Mouse (Mus musculus): ENCODE results near the gene Lyrm9. TPM values are rescaled to one million over a fixed set of nuclear protein-coding genes. Genes with fewer than 3 reads are reported as not detected.

Lyrm9 gene
- total RNA-seq (2014; fragmentation: Nextera tagmentation) (13.9 and 15.4 TPM in 2 replicates), total RNA-seq (2017) (38.5 and 91.6 TPM in 2 replicates)

DNA sequence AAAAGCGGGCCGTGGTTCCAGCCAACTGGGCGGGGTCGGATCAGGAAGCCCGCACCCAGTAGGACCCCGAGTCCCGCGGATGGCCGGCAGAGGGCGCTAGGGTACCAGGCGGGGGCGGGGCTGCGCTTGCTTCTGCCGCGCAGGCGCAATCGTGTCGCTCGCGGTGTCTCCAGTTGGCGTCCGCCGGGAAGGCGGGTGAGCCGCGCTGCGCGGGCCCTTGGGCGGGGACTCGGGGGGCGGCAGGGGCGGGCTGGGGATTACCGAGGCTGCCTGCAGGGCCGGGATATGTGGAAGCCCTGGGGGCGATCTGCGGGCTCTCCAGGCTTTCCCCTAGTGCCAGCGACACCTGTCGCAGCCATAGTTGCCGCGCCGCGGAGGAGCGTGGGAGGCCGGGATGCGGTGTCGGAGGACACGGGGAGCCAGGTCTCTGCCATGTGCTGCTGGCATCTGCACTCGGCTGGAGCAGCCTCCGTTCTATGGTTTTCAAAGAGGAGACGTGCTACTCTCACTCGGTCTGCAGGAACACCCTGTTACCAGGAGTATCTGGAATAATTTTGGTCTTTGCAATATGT is at the start of gene Lyrm9:
Gene Lyrm9, plus strand, starts transcription at position 143 of the 572 bp plus-strand sequence.
- peak; percentile 73 for ATAC-seq (replicated peaks; ENCODE audit: low FRiP score, low TSS enrichment, poor library complexity, severe bottlenecking)

DNA sequence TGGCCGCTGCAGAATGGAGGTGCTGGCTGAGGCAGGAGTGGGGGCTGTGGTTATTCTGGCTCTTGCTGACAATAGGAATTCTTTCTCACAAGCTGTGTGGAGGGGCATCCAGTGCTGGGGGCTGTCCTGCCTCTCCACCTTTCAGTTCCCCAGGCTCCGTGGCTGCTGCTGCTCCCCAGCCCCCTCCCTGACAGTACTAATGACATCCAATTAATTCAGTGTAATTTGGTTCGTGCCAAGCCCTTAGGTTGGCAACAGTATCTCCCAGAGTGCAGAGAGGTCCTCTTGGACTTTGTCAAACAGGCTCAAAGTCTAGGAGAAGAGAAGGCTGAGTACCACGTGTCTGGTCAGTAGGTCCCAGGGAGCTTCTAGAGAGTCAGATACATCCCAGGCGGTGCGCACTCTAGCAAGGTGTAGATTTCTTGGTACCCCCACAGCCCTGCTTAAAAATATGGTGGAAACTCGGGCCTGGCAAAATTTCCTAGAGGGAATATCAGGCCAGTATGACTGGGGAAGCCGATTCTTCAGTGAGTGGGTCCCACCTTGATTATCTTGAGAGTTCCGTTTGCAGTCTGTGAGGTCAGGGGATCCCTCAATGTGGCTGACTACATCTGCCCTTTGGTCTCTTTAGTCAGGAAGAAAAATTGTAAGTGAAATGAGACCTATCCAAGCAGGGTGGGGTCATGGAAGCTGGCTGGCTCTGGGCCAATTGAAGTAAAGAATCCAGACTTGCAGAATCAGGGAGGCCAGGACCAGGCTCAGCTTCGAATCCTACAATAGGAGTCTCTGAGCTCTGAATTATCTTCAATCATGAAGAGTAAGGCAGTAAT is 48.3 kb upstream of the Lyrm9 start:
- no peak for ATAC-seq (replicated peaks; ENCODE audit: low FRiP score, low TSS enrichment, poor library complexity, severe bottlenecking)

DNA sequence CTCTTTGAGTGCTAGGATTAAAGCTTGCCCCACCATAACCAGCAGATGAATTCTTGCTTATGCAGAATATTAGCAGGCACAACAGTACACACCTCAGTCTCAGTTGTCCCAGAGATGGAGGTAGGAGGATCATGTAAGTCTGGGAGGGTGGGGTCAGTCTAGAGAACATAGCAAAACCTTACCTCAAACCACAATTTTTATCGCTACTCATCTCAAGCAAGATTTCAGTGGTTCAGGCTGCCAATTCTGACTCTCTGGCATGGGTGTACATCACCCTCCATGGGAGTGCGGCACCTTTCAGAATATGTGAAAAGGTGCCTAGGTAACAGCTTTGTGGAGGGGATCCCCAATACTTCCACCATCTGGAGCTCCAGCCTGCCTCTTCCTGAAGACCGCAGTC is 46.4 kb upstream of the Lyrm9 start:
- ATAC-seq (replicated peaks; ENCODE audit: low FRiP score, low TSS enrichment, poor library complexity, severe bottlenecking) = no peak

DNA sequence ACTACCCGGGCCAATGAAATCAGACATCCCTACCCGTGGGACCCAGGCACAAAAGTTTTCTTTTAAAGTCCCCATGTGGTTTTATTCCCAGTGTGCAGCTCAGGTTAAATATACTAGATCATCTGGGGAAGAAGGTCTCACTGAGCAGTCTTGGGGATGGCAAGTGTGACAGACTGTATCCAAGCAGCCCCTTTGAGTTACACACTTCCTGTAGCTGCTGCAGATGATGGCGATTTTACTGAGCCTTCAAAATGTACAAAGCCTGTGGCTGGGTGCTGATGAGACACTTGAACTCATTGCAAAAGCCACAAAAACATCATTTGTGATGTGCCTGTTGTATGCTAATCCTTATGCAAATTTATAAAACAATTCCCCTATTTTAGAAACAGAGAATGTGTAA is 45.8 kb upstream of the Lyrm9 start:
- ATAC-seq (replicated peaks; ENCODE audit: low FRiP score, low TSS enrichment, poor library complexity, severe bottlenecking) = no peak

DNA sequence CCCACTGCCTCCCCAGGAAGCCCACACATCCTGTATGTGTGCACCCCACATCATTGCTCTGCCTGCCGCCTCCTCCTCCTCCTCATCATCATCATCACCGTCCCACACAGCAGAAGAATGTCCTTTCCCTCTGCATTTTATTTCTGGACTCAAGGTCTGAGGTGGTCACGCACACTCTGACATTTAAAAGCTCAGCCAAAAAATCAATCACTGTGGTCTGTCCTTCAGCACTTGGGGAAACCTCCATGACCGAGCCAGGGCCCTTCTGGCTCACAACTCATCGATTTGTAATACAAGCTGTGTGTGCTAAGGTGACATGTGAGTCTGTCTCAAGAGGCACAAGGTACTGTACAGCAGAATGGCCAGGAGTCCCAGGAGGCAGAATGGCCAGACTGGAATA is 44.1 kb upstream of the Lyrm9 start:
- no peak for ATAC-seq (replicated peaks; ENCODE audit: low FRiP score, low TSS enrichment, poor library complexity, severe bottlenecking)

DNA sequence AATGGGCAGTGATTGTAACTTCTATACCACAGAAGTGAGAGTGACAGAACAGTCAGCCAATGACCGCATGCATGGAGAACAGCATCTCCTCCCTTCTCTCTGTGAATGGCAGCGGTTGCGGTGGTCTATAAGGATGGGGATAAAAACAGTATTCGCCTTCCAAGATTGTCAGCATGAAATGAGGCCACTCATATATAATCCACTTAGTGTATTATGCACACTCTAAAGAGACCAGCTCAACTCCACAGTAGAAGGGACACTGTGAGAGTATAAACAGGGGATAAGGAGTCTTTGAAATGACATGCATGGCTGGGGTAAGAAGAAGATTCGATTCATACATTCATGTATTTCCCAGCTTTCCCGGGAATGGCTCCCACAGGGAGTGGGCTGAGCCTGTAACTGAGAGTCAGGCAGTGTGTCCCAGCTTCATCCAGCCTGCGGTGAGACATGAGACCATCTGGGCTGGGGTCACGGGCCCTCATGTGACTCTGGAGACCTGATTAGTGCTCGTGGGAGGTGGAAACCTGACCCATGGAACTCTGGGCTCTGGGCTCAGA is 43.5 kb upstream of the Lyrm9 start:
- ATAC-seq (replicated peaks; ENCODE audit: low FRiP score, low TSS enrichment, poor library complexity, severe bottlenecking) = no peak

DNA sequence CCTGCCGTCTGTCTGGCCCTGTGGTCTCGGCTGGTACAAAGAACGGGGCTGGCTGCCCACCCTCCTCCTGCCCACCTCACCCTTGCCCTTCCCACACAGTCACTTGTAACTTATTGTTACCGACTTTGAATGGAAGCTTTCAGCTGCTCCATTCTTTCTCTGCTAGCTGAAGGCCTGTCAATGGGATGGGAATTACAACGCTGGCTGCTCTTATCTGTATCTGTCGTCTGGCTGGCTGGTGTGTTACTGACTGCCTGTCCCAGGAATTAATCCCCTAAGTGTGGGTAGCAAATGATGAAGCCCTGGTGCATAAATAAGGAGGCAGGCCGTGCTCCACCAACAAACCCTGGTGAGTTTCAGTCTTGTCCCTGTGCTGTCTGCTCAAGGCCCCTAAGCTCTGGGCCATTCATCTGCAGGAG is 40.4 kb upstream of the Lyrm9 start:
- no peak for ATAC-seq (replicated peaks; ENCODE audit: low FRiP score, low TSS enrichment, poor library complexity, severe bottlenecking)

DNA sequence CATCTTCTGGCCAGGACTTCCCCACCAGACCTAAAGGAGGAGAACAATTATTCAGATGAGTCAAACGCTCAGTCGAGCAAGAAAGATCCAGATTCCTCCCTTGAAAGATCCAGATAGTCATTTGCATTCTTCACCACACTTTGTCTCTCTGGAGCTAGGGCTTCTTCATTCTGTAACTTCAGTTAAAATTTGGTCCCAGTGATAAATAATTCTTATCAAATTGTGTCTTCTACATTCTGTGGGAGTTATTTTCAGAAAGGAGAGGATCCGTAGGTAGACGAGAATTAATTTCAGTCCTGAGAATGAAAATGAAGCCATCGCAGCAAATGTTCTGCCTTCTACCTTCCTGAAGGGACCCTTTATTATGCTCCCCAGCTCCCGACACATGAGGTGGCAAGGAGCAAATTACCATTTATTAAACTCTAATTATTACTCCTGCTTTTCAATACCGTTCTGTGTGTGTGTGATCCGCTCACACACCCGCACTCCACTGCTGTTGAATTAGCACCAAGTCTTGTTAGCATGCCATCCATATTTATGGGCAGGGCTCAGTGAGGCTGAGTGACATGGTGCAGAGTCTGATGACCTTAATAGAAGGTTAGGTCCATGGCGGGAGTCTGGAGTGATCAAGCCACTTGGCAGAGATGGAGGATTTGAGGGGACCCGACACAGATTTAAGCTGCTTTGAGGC is 36.9 kb upstream of the Lyrm9 start:
- ATAC-seq (replicated peaks; ENCODE audit: low FRiP score, low TSS enrichment, poor library complexity, severe bottlenecking) = no peak; the same call in 1 of the 2 replicates

DNA sequence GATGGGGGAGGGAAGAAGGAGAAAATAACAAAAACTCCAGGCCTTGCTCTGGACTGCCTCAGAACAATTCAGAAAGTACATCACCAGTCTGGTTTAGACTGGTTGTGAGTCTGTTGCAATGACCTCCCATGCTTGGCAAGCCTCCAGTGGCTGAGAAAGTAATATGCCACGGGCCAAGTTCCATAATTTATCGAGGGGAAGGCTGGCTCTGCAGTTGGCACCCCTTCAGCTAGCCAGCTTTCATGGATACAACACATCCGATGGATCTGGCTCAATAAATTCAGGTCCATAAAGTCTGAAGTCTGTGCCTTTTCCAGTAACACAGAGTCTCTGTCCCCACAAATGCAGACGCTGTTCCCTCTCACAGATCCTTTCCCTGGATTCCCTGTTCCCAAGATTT is 34.8 kb upstream of the Lyrm9 start:
- ATAC-seq (replicated peaks; ENCODE audit: low FRiP score, low TSS enrichment, poor library complexity, severe bottlenecking) = 0 out of 2 replicates have a peak, but pooled peaks have one; percentile 46

DNA sequence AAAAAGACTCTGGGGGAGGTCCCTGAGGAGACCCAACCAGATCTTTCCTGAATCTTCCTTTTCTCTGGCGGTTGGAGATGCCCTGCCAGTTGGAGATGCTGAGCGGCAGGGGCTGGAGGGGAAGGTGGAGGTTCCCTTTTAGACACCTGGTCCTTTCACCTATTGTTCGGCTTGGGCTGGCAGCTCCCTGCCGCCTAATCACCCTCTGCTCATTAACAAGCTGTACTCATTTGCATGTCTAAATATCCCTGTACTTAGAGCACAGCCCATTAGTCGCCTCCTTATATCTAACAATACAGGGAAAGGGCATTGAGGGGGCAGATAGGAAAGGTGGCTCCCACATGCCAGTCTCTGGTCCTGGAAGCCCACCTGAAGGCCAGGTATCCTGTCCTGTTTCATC is 34.3 kb upstream of the Lyrm9 start:
- no peak; the same call in 1 of the 2 replicates for ATAC-seq (replicated peaks; ENCODE audit: low FRiP score, low TSS enrichment, poor library complexity, severe bottlenecking)

DNA sequence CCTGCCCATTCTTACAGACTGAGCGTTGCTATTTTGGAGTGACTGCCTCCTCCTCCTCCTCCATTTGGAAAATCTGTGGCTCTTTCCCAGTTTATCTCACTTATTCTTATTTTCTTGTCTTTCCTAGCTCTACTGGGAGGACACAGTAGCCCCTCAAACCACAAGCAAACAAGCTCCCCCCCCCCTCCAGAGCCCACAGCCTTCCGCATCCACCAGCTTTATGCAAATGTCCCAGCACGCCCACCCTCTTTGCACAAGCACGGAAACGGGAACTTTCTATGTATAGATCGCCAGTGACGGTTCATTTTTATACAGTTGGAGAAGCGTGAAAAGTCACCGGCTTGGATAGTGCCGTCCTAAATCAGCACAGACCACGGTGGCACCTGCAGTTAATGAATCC is 33.9 kb upstream of the Lyrm9 start:
- ATAC-seq (replicated peaks; ENCODE audit: low FRiP score, low TSS enrichment, poor library complexity, severe bottlenecking) = 0 out of 2 replicates have a peak, but pooled peaks have one; percentile 24

DNA sequence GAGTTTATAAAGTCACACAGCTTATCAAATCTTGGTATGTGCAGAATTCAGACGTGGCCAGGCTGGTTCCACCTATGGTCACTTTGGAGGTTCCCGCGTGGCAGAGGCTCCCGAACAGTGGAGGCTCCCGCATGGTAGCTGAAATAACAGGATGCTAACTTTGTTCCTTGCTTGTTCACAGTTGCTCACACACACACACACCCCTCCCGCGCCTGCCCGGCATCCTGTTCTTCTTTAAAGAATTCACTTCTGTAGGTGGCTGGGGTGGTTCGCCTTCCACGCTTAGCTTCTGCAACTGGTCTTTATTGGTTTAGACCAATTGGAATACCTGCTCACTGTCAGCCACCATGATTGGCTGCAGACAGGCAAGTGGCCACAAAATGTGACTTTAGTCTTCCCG is 33.3 kb upstream of the Lyrm9 start:
- no peak for ATAC-seq (replicated peaks; ENCODE audit: low FRiP score, low TSS enrichment, poor library complexity, severe bottlenecking)

DNA sequence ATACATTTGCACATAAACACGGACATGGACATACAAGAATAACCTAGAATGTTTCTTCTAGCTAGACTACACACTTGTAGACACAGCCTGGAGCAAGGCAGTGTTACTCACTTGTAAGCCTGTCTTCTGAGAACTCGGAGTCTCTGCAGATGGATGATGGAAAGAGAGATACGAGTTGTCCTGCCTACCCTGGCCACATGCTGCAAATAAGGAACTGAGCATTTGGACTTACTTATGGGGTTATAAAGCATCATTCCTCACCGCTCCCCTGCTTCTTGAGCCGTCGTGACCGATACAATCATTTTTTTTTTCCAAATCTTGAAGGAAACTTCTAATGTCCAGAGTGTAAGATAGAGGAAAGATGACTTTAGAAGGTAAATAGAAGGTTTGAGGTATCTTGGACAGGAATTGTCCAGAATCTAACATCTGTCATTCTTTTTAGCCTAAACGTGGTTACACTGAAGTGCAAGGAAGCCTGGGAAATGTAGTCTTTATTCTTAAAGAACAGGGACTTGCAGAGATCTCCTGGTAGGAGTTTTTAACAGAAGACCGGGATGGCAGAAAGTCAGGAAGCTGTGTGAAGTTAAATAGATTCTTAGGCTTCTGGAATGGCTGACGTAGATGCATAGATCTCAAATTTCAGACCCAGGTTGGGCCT is 30.2 kb upstream of the Lyrm9 start:
- no peak for ATAC-seq (replicated peaks; ENCODE audit: low FRiP score, low TSS enrichment, poor library complexity, severe bottlenecking)

DNA sequence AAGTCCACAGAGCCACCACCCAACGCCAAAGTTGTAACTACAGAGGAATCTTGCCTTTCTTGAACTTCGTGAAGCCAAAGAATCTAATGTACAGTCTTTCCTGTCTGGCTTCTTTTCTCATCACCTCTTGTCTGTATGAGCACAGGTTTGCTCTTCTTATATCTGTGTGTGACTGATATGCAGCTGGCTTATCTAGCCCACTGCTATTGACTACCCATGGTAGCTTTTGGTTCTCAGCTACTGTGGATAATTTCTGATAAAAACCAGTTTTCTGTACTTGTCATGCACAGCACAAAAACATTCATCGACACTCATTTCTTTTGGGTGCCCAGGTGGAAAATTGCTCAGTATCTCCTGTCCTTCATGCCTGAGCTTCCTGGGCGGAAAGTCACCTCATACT is 25.3 kb upstream of the Lyrm9 start:
- ATAC-seq (replicated peaks; ENCODE audit: low FRiP score, low TSS enrichment, poor library complexity, severe bottlenecking) = peak; percentile 77

DNA sequence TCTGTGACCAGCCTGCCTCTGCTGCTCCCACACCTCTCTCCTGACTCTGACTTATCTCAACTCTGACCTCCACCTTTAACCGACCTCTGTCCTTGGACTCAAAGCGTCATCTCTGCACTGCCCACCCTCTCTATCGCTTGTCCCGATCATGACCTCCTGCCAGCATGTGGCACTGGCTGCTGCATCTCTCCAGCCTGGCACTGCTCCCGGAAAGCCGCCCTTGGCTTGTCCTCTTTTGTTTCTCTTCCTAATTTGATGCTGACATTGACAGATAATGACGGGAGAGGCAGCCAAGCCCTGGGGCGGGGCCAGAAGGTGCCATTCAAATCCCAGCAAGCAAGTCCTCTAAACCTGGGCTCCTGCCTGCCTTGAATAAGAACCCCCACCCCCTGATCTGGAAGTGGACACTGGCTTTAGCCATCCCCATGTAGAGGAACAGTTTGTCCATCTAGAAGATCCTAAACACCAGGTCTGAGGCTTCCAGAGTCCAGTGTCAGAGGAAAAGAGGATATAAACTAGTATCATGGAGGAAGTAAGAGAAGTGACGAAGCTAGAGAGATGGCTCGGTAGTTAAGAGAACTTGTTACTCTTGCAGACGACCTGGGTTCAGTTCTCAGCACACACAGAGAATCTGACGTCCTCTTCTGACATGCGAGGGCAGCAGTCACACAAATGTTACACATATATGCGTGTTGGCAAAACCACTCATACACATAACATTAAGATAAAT is 22.6 kb upstream of the Lyrm9 start:
- ATAC-seq (replicated peaks; ENCODE audit: low FRiP score, low TSS enrichment, poor library complexity, severe bottlenecking) = peak; percentile 81

DNA sequence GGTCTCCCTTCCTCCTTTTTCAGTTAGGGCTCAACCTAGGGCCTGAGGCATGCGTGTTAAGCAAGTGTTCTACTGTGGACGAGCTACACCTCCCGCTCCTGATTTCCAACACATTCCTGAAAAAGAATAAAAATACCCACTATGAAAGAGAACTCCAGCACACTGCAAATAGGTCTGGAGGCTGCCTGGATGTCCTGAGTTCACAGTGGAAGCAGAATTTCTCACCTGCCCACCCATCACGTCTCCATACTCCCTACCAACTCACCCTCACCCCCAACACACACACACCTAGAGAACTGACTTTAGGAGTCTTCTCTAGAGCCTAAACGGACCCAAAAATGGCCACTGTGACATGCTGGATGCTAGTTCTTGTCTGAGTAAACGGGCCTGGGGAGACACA is 21.8 kb upstream of the Lyrm9 start:
- no peak for ATAC-seq (replicated peaks; ENCODE audit: low FRiP score, low TSS enrichment, poor library complexity, severe bottlenecking)

DNA sequence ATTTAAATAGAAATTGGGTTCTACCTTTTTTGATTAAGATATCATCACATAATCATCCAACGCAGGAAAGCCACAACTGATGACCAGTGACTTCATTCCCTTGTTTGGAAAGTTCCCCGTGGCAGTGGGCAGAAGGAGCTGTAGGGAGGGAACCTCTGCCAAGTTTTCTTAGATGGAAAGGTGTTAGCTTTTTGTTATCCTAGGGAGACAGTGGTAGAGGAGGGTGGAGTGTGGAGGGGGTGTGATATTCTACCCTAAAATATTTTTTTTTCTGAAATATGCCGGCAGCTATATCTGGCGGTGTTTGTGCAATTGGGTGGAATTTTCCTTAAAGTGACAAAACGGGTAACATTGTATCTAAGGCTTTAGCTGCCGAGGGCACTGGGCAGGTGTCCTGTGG is 21.2 kb upstream of the Lyrm9 start:
- ATAC-seq (replicated peaks; ENCODE audit: low FRiP score, low TSS enrichment, poor library complexity, severe bottlenecking) = no peak

DNA sequence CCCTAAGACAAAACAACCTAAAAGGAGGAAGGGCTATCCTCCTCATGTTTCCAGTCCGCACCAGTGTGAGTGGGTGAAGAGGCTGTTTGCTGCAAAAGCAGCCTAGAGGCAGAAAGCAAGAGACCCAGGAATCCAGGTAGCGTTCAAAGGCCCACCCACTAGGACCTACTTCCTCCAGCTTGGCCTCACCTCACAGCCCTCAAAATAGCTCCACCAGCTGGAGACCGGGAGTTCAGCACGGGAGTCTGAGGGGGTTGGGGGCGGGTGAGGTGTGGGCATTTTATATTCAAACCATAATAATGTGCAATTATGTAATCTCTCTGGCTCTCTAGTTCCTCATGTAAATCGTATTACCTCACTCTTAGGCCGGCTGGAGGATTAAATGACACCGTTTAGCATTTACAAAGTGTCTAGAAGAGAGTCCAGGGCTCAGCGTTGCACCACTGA is 20.7 kb upstream of the Lyrm9 start:
- ATAC-seq (replicated peaks; ENCODE audit: low FRiP score, low TSS enrichment, poor library complexity, severe bottlenecking) = no peak
